In genomic region chr12:72265261-72266228, GRCm38 (mm10) we compare ENCODE assay signal across 11 mouse cellular contexts.
A peak's percentile ranks its signal among the peaks of the same experiment; 100 is the strongest.
DNase-seq lines count a peak whose midpoint lies in the region; ATAC-seq and TF ChIP-seq lines count a peak whose summit lies in the region.
"Had no signal": no experiment of that assay in that cellular context is flagged by ENCODE, and none has a peak within 500 bp of the region (broad histone marks: within the 10 kb centered on the region; RNA-seq: fewer than 3 reads in every experiment).

No protein-coding gene starts in this region.

- ATAC-seq in cerebellum, adult (ENCODE audit: insufficient number of reproducible peaks, low FRiP score, low TSS enrichment), result no peak

- intact Hi-C loops in left cerebral cortex, postnatal 14 days (cut with DNase I), result no loop called here
- intact Hi-C loops in gastrocnemius, adult 2 months (cut with DNase I), result no loop called here

- no peak overlapping the region for H3K27ac ChIP-seq in gastrocnemius, adult 2 months
- H3K27ac ChIP-seq: liver, embryonic 13.5 days had no signal

- DNase-seq in layer of hippocampus, adult 11-12 months (ENCODE audit: low spot score), result peak; percentile 62
- no peak for DNase-seq in layer of hippocampus, adult 9-10 months (ENCODE audit: low spot score)
- peak; percentile 56 to 65 for DNase-seq in frontal cortex, postnatal 14 days (ENCODE audit: low spot score in 2 of 2)
- peak; percentile 79 to 88 for DNase-seq in left cerebral cortex, postnatal 14 days (ENCODE audit: low spot score in 2 of 2)
- DNase-seq in right cerebral cortex, adult 2 months (ENCODE audit: low spot score in 2 of 2), result peak; percentile 53 to 59
- DNase-seq in gastrocnemius, adult 2 months, result no peak
- DNase-seq in gastrocnemius, adult 18-20 months (ENCODE audit: low spot score), result no peak
- DNase-seq: kidney, adult 2 months; liver, embryonic 13.5 days; thymus, adult 18-20 months had no signal

- no peak overlapping the region for H3K4me3 ChIP-seq in gastrocnemius, adult 2 months
- H3K4me3 ChIP-seq: liver, embryonic 13.5 days had no signal

- TF ChIP-seq CTCF in gastrocnemius, adult 2 months (IDR thresholded peaks at IDR 0.05), result no peak

Comparison
In these comparisons a context has a peak if more than half of its experiments do, and no peak if none do; other contexts are left out.
1. DNase-seq: peak in layer of hippocampus, adult 11-12 months (single experiment), frontal cortex, postnatal 14 days (2 of 2), left cerebral cortex, postnatal 14 days (2 of 2) and right cerebral cortex, adult 2 months (2 of 2); none in layer of hippocampus, adult 9-10 months (single experiment), gastrocnemius, adult 2 months (single experiment) and gastrocnemius, adult 18-20 months (single experiment).